Mouse (Mus musculus) midbrain, embryonic 12.5 days (tissue): ENCODE measurements around the gene Rbfox3. TPM values are rescaled to one million over a fixed set of nuclear protein-coding genes. Genes with fewer than 3 reads are reported as not detected.
"Not testable (repeated sequence)": the region's sequence is repeated elsewhere in the genome, so short reads cannot be mapped to it uniquely, and the experiment has no call there.

Source experiments
- ATAC-seq: fragments of 200-750 bp; cut with Nextera tagmentation; 2 replicates; pipeline ENCODE4 v1.8.0; 2017; ENCODE audit warnings: low read depth, moderate TSS enrichment, moderate library complexity; ENCODE audit not compliant: low FRiP score
- H3K27ac ChIP-seq: fragments of 300-500 bp; sonication (generic); replicated peaks from 2 replicates; pipeline ENCODE4 v1.5.1; 2016; ENCODE audit warnings: mild to moderate bottlenecking
- H3K27me3 ChIP-seq: fragments of 300-500 bp; sonication (generic); 2 replicates; pipeline ENCODE4 v1.6.1; 2016; ENCODE audit warnings: mild to moderate bottlenecking
- H3K36me3 ChIP-seq: fragments of 300-500 bp; sonication (generic); 2 replicates; pipeline ENCODE4 v1.6.1; 2016
- H3K4me1 ChIP-seq: fragments of 300-500 bp; sonication (generic); 2 replicates; pipeline ENCODE4 v1.6.1; 2016
- H3K4me2 ChIP-seq: fragments of 300-500 bp; sonication (generic); replicated peaks from 2 replicates; pipeline ENCODE4 v1.6.1; 2016; ENCODE audit warnings: mild to moderate bottlenecking, moderate library complexity
- H3K4me3 ChIP-seq: fragments of 300-500 bp; sonication (generic); 2 replicates; pipeline ENCODE4 v1.5.1; 2016; ENCODE audit warnings: mild to moderate bottlenecking
- H3K9ac ChIP-seq: fragments of 300-500 bp; sonication (generic); replicated peaks from 2 replicates; pipeline ENCODE4 v1.6.1; 2016; ENCODE audit warnings: mild to moderate bottlenecking, moderate library complexity
- H3K9me3 ChIP-seq: fragments of 300-500 bp; sonication (generic); 2 replicates; pipeline ENCODE4 v1.6.1; 2016; ENCODE audit warnings: mild to moderate bottlenecking
- WGBS: fragments of 180-500 bp; shearing (Covaris S2); methylation state at CpG from one replicate; pipeline ENCODE4 v1.1.7; 2016; 5-methylcytosine and 5-hydroxymethylcytosine counted together
- polyA plus RNA-seq: library from polyadenylated mRNA; unstranded; fragments of >200 nt; fragmentation: Nextera tagmentation; extraction: Ambion mirVana; gene quantifications from 2 replicates; pipeline ENCODE4 v1.2.1, GENCODE M21; 2016

The Rbfox3 gene
- polyA plus RNA-seq, 1 experiment from 2014 or later = 16.0 TPM

GRCm38 (mm10) chr11:118794856-118795602 is 116.4 kb downstream of the Rbfox3 start:
- H3K27ac ChIP-seq = peak overlapping the region; percentile 93
- H3K4me1 ChIP-seq = peaks cover 53% of the 10 kb centered on the region
- H3K27me3 ChIP-seq = no peaks in the 10 kb centered on the region
- peak; percentile 46; the same call in 1 of the 2 replicates for ATAC-seq
- WGBS = 67% methylated on average over 8 of the region's 8 CpGs
- H3K9me3 ChIP-seq = no peaks in the 10 kb centered on the region
- H3K4me2 ChIP-seq = no peak overlapping the region
- H3K36me3 ChIP-seq = no peaks in the 10 kb centered on the region
- H3K9ac ChIP-seq = no peak overlapping the region
- no peak overlapping the region for H3K4me3 ChIP-seq

GRCm38 (mm10) chr11:118793639-118794021 is 117.8 kb downstream of the Rbfox3 start:
- 49% methylated on average over 16 of the region's 16 CpGs for WGBS
- peak overlapping the region; percentile 93 for H3K27ac ChIP-seq
- no peak overlapping the region for H3K4me2 ChIP-seq
- no peaks in the 10 kb centered on the region for H3K36me3 ChIP-seq
- no peak overlapping the region for H3K4me3 ChIP-seq
- H3K27me3 ChIP-seq = no peaks in the 10 kb centered on the region
- no peaks in the 10 kb centered on the region for H3K9me3 ChIP-seq
- peak; percentile 79 for ATAC-seq
- H3K4me1 ChIP-seq = peaks cover 53% of the 10 kb centered on the region
- H3K9ac ChIP-seq = no peak overlapping the region

GRCm38 (mm10) chr11:118792916-118793638 is 118.3 kb downstream of the Rbfox3 start:
- peak; percentile 75 for ATAC-seq
- no peaks in the 10 kb centered on the region for H3K36me3 ChIP-seq
- no peaks in the 10 kb centered on the region for H3K27me3 ChIP-seq
- peaks cover 53% of the 10 kb centered on the region for H3K4me1 ChIP-seq
- peak overlapping the region; percentile 93 for H3K27ac ChIP-seq
- H3K4me2 ChIP-seq = no peak overlapping the region
- 69% methylated on average over 10 of the region's 10 CpGs for WGBS
- no peaks in the 10 kb centered on the region; the same call in 1 of the 2 replicates for H3K9me3 ChIP-seq
- no peak overlapping the region; the same call in 1 of the 2 replicates for H3K9ac ChIP-seq
- no peak overlapping the region for H3K4me3 ChIP-seq

GRCm38 (mm10) chr11:118792163-118792915 is 119.1 kb downstream of the Rbfox3 start:
- Histone ChIP-seq H3K36me3 (no peaks in the 10 kb centered on the region), H3K9me3 (no peaks in the 10 kb centered on the region; the same call in 1 of the 2 replicates), H3K27ac (peak overlapping the region; percentile 93), H3K4me2 (no peak overlapping the region), H3K4me3 (no peak overlapping the region), H3K4me1 (peaks cover 53% of the 10 kb centered on the region), H3K9ac (no peak overlapping the region; the same call in 1 of the 2 replicates), H3K27me3 (no peaks in the 10 kb centered on the region)
- ATAC-seq = no peak
- 81% methylated on average over 9 of the region's 9 CpGs for WGBS

- Histone ChIP-seq H3K36me3 (no peaks in the 10 kb centered on the region), H3K4me3 (no peak overlapping the region), H3K4me2 (no peak overlapping the region), H3K9me3 (no peaks in the 10 kb centered on the region; the same call in 1 of the 2 replicates), H3K27ac (no peak overlapping the region), H3K27me3 (no peaks in the 10 kb centered on the region), H3K9ac (no peak overlapping the region), H3K4me1 (peaks cover 53% of the 10 kb centered on the region)
- no peak for ATAC-seq
- WGBS = 81% methylated on average over 6 of the region's 6 CpGs
Measured at GRCm38 (mm10) chr11:118791391-118791790, 120.0 kb downstream of the Rbfox3 start.

- Histone ChIP-seq H3K27me3 (no peaks in the 10 kb centered on the region), H3K4me1 (peaks cover 25% of the 10 kb centered on the region), H3K4me2 (no peak overlapping the region), H3K9ac (no peak overlapping the region), H3K27ac (no peak overlapping the region), H3K36me3 (peaks cover 3% of the 10 kb centered on the region; the same call in 1 of the 2 replicates), H3K9me3 (no peaks in the 10 kb centered on the region; the same call in 1 of the 2 replicates), H3K4me3 (no peak overlapping the region)
- no peak for ATAC-seq
- WGBS = 89% methylated on average over 1 of the region's 1 CpGs
Measured at GRCm38 (mm10) chr11:118788091-118788490, 123.3 kb downstream of the Rbfox3 start.

GRCm38 (mm10) chr11:118782677-118783076 is 128.7 kb downstream of the Rbfox3 start:
- Histone ChIP-seq H3K27me3 (no peaks in the 10 kb centered on the region), H3K4me3 (no peak overlapping the region), H3K4me1 (peaks cover 16% of the 10 kb centered on the region), H3K27ac (no peak overlapping the region), H3K9me3 (no peaks in the 10 kb centered on the region), H3K4me2 (no peak overlapping the region), H3K9ac (no peak overlapping the region), H3K36me3 (peaks cover 3% of the 10 kb centered on the region; the same call in 1 of the 2 replicates)
- WGBS = 92% methylated on average over 5 of the region's 5 CpGs
- no peak for ATAC-seq

- WGBS = 16% methylated on average over 3 of the region's 3 CpGs
- Histone ChIP-seq H3K4me3 (no peak overlapping the region), H3K4me2 (no peak overlapping the region), H3K9me3 (no peaks in the 10 kb centered on the region), H3K27ac (0 out of 2 replicates have a peak overlapping the region, but pooled peaks have one; percentile 27), H3K27me3 (no peaks in the 10 kb centered on the region), H3K36me3 (no peaks in the 10 kb centered on the region), H3K4me1 (peaks cover 12% of the 10 kb centered on the region; the same call in 1 of the 2 replicates), H3K9ac (no peak overlapping the region)
- ATAC-seq = no peak
Measured at GRCm38 (mm10) chr11:118775753-118776152, 135.6 kb downstream of the Rbfox3 start.

- not testable (repeated sequence) for H3K36me3 ChIP-seq, H3K27ac ChIP-seq, ATAC-seq, H3K9ac ChIP-seq, H3K4me2 ChIP-seq, H3K27me3 ChIP-seq, H3K4me3 ChIP-seq, H3K9me3 ChIP-seq
- H3K4me1 ChIP-seq = peaks cover 12% of the 10 kb centered on the region; the same call in 1 of the 2 replicates
- 89% methylated on average over 2 of the region's 2 CpGs for WGBS
Measured at GRCm38 (mm10) chr11:118774777-118775176, 136.6 kb downstream of the Rbfox3 start.

GRCm38 (mm10) chr11:118773076-118773583 is 138.3 kb downstream of the Rbfox3 start:
- 0 out of 2 replicates have a peak overlapping the region, but pooled peaks have one; percentile 31 for H3K27ac ChIP-seq
- no peak overlapping the region for H3K4me3 ChIP-seq
- WGBS = 64% methylated on average over 12 of the region's 12 CpGs
- no peaks in the 10 kb centered on the region for H3K9me3 ChIP-seq
- H3K36me3 ChIP-seq = no peaks in the 10 kb centered on the region
- no peaks in the 10 kb centered on the region for H3K27me3 ChIP-seq
- no peak overlapping the region for H3K9ac ChIP-seq
- ATAC-seq = no peak
- H3K4me2 ChIP-seq = no peak overlapping the region
- peaks cover 17% of the 10 kb centered on the region; the same call in 1 of the 2 replicates for H3K4me1 ChIP-seq

GRCm38 (mm10) chr11:118771358-118771757 is 140.0 kb downstream of the Rbfox3 start:
- Histone ChIP-seq H3K27ac (no peak overlapping the region), H3K4me1 (peaks cover 27% of the 10 kb centered on the region), H3K9ac (no peak overlapping the region), H3K4me3 (no peak overlapping the region), H3K27me3 (no peaks in the 10 kb centered on the region), H3K9me3 (no peaks in the 10 kb centered on the region), H3K4me2 (no peak overlapping the region), H3K36me3 (no peaks in the 10 kb centered on the region)
- no peak for ATAC-seq
- WGBS = 90% methylated on average over 4 of the region's 4 CpGs
